Mouse (Mus musculus) midbrain, embryonic 16.5 days (tissue): ENCODE results near the gene Susd1. TPM values are rescaled to one million over a fixed set of nuclear protein-coding genes. Genes with fewer than 3 reads are reported as not detected.
A peak's percentile ranks its signal among the peaks of the same experiment; 100 is the strongest.

Source experiments
- ATAC-seq: fragments of 200-750 bp; cut with Nextera tagmentation; 2 replicates; pipeline ENCODE4 v1.8.0; 2017; ENCODE audit warnings: moderate TSS enrichment
- H3K27ac ChIP-seq: fragments of 300-500 bp; sonication (generic); 2 replicates; pipeline ENCODE4 v1.5.1; 2014; ENCODE audit warnings: mild to moderate bottlenecking, low read length, mixed read lengths
- H3K27me3 ChIP-seq: fragments of 300-500 bp; sonication (generic); 2 replicates; pipeline ENCODE4 v1.6.1; 2014; ENCODE audit warnings: low read depth, low read length, mixed read lengths; ENCODE audit not compliant: control insufficient read depth, insufficient read depth
- H3K36me3 ChIP-seq: fragments of 300-500 bp; sonication (generic); 2 replicates; pipeline ENCODE4 v1.6.1; 2014; ENCODE audit warnings: mild to moderate bottlenecking, low read length, moderate library complexity, mixed read lengths; ENCODE audit not compliant: control insufficient read depth, insufficient read depth
- H3K4me1 ChIP-seq: fragments of 300-500 bp; sonication (generic); 2 replicates; pipeline ENCODE4 v1.6.1; 2014; ENCODE audit warnings: mild to moderate bottlenecking, low read length, mixed read lengths; ENCODE audit not compliant: control insufficient read depth, insufficient read depth
- H3K4me2 ChIP-seq: fragments of 300-500 bp; sonication (generic); 2 replicates; pipeline ENCODE4 v1.6.1; 2014; ENCODE audit warnings: mild to moderate bottlenecking, low read length, mixed read lengths
- H3K4me3 ChIP-seq: fragments of 300-500 bp; sonication (generic); 2 replicates; pipeline ENCODE4 v1.5.1; 2014; ENCODE audit warnings: low read depth, mild to moderate bottlenecking, low read length, moderate library complexity, mixed read lengths
- H3K9ac ChIP-seq: fragments of 300-500 bp; sonication (generic); 2 replicates; pipeline ENCODE4 v1.6.1; 2014; ENCODE audit warnings: low read depth, low read length, mixed read lengths
- H3K9me3 ChIP-seq: fragments of 300-500 bp; sonication (generic); replicated peaks from 2 replicates; pipeline ENCODE4 v1.6.1; 2014; ENCODE audit warnings: mild to moderate bottlenecking, low read length, mixed read lengths; ENCODE audit not compliant: control insufficient read depth, poor library complexity, severe bottlenecking
- WGBS: fragments of 180-500 bp; shearing (Covaris S2); extraction: QIAGEN DNeasy Blood & Tissue Kit; methylation state at CpG from one replicate; pipeline ENCODE4 v1.1.7; 2014; 5-methylcytosine and 5-hydroxymethylcytosine counted together
- polyA plus RNA-seq: library from polyadenylated mRNA; unstranded; fragments of >200 nt; fragmentation: Nextera tagmentation; extraction: Ambion mirVana; gene quantifications from 2 replicates; pipeline ENCODE4 v1.2.1, GENCODE M21; 2015

Susd1 gene
- polyA plus RNA-seq, 1 experiment from 2014 or later: 2.2 TPM

- 89% methylated on average over 2 of the region's 2 CpGs for WGBS
- no peak for ATAC-seq
- H3K27me3 ChIP-seq: no peaks in the 10 kb centered on the region
- no peak overlapping the region for H3K4me2 ChIP-seq
- H3K36me3 ChIP-seq: no peaks in the 10 kb centered on the region
- H3K9ac ChIP-seq: no peak overlapping the region
- no peak overlapping the region for H3K27ac ChIP-seq
- no peaks in the 10 kb centered on the region for H3K4me1 ChIP-seq
- H3K9me3 ChIP-seq: no peaks in the 10 kb centered on the region
- no peak overlapping the region for H3K4me3 ChIP-seq
Measured at GRCm38 (mm10) chr4:59350354-59350753, 88.1 kb downstream of the Susd1 start.

- H3K9me3 ChIP-seq: no peaks in the 10 kb centered on the region
- H3K4me3 ChIP-seq: no peak overlapping the region
- no peaks in the 10 kb centered on the region for H3K27me3 ChIP-seq
- no peak overlapping the region for H3K27ac ChIP-seq
- ATAC-seq: no peak
- no peak overlapping the region for H3K4me2 ChIP-seq
- H3K4me1 ChIP-seq: no peaks in the 10 kb centered on the region
- no peak overlapping the region for H3K9ac ChIP-seq
- 71% methylated on average over 7 of the region's 7 CpGs for WGBS
- no peaks in the 10 kb centered on the region for H3K36me3 ChIP-seq
Measured at GRCm38 (mm10) chr4:59349425-59350185, 88.8 kb downstream of the Susd1 start.

DNA sequence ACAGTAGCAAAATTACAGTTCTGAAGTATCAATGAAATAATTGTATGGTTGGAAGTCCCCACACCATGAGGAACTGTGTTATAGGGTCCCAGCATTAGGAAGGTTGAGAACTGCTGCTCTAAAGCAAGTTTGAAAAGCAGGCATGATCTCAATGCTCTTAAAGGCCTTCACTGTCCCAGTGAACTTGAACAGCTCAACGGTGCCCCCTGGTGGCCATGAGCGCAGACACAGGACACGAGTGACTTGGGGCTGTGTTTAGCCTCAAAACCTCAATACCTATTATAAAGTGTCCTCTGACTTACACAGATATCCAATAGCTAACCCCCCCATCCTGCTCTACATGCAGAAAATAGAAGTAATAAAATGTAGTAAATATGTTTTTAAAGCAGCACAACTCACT is 97.7 kb downstream of the Susd1 start:
- Histone ChIP-seq H3K4me3 (no peak overlapping the region), H3K27me3 (no peaks in the 10 kb centered on the region), H3K27ac (no peak overlapping the region), H3K4me2 (no peak overlapping the region), H3K4me1 (peaks cover 4% of the 10 kb centered on the region), H3K9ac (no peak overlapping the region), H3K9me3 (no peaks in the 10 kb centered on the region), H3K36me3 (no peaks in the 10 kb centered on the region)
- WGBS: 0% methylated on average over 3 of the region's 3 CpGs
- peak; percentile 95 for ATAC-seq

GRCm38 (mm10) chr4:59340046-59340445 is 98.4 kb downstream of the Susd1 start:
- Histone ChIP-seq H3K27me3 (no peaks in the 10 kb centered on the region), H3K4me2 (no peak overlapping the region), H3K4me1 (peaks cover 4% of the 10 kb centered on the region), H3K9me3 (no peaks in the 10 kb centered on the region), H3K36me3 (no peaks in the 10 kb centered on the region), H3K9ac (no peak overlapping the region), H3K27ac (no peak overlapping the region), H3K4me3 (no peak overlapping the region)
- ATAC-seq: no peak
- 69% methylated on average over 5 of the region's 5 CpGs for whole genome bisulfite sequencing

- 91% methylated on average over 8 of the region's 8 CpGs for WGBS
Measured at GRCm38 (mm10) chr4:59338896-59339535, 99.4 kb downstream of the Susd1 start.

GRCm38 (mm10) chr4:59337533-59337885 is 100.9 kb downstream of the Susd1 start:
- ATAC-seq: no peak

More at GRCm38 (mm10) chr4:59338896-59339535, 99.4 kb downstream of the Susd1 start:
- no peak overlapping the region for H3K4me2 ChIP-seq
- no peaks in the 10 kb centered on the region for H3K36me3 ChIP-seq
- H3K9me3 ChIP-seq: no peaks in the 10 kb centered on the region
- H3K27me3 ChIP-seq: no peaks in the 10 kb centered on the region
- H3K9ac ChIP-seq: no peak overlapping the region
- no peak overlapping the region for H3K4me3 ChIP-seq
- ATAC-seq: no peak
- peaks cover 4% of the 10 kb centered on the region for H3K4me1 ChIP-seq
- H3K27ac ChIP-seq: no peak overlapping the region

GRCm38 (mm10) chr4:59336846-59337532 is 101.4 kb downstream of the Susd1 start:
- no peaks in the 10 kb centered on the region for H3K27me3 ChIP-seq
- no peaks in the 10 kb centered on the region for H3K36me3 ChIP-seq
- no peak overlapping the region for H3K4me3 ChIP-seq
- no peak overlapping the region for H3K4me2 ChIP-seq
- H3K4me1 ChIP-seq: peaks cover 4% of the 10 kb centered on the region
- no peak for ATAC-seq
- H3K9ac ChIP-seq: no peak overlapping the region
- H3K27ac ChIP-seq: no peak overlapping the region
- WGBS: 95% methylated on average over 11 of the region's 11 CpGs
- no peaks in the 10 kb centered on the region for H3K9me3 ChIP-seq

More at GRCm38 (mm10) chr4:59337533-59337885, 100.9 kb downstream of the Susd1 start:
- Histone ChIP-seq H3K4me1 (peaks cover 4% of the 10 kb centered on the region), H3K4me3 (no peak overlapping the region), H3K27ac (no peak overlapping the region), H3K4me2 (no peak overlapping the region), H3K9ac (no peak overlapping the region), H3K27me3 (no peaks in the 10 kb centered on the region), H3K36me3 (no peaks in the 10 kb centered on the region), H3K9me3 (no peaks in the 10 kb centered on the region)
- WGBS: 87% methylated on average over 6 of the region's 6 CpGs

DNA sequence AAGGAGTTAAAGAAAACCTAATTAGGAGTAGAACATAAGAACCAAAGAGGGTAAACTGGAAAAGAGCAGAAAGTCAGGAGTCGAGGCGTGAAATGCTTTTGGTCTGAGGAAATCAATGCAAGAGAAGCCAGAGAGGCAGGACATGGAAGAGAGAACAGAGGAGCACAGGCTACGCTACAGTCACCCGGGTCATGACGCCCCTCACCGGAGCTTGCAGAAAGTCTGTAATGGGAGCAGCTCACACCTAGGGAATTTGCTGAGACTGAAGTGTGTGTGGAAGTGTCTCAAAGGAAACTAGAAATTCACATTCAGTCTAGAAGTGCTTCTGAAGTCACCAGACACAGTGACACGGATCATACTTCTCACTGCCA is 102.0 kb downstream of the Susd1 start:
- Histone ChIP-seq H3K9ac (no peak overlapping the region), H3K27ac (no peak overlapping the region), H3K36me3 (no peaks in the 10 kb centered on the region), H3K4me2 (no peak overlapping the region), H3K27me3 (no peaks in the 10 kb centered on the region), H3K4me3 (no peak overlapping the region), H3K9me3 (no peaks in the 10 kb centered on the region), H3K4me1 (peaks cover 4% of the 10 kb centered on the region)
- 68% methylated on average over 7 of the region's 7 CpGs for WGBS
- no peak for ATAC-seq
